Mouse (Mus musculus): Measurements from ENCODE around the gene Mrpl41. TPM values are rescaled to one million over a fixed set of nuclear protein-coding genes. Genes with fewer than 3 reads are reported as not detected.

Gene Mrpl41
- polyA plus RNA-seq (2012; rRNA removed; ENCODE audit: low replicate concordance) = 49.5 and 66.0 TPM in 2 replicates

DNA sequence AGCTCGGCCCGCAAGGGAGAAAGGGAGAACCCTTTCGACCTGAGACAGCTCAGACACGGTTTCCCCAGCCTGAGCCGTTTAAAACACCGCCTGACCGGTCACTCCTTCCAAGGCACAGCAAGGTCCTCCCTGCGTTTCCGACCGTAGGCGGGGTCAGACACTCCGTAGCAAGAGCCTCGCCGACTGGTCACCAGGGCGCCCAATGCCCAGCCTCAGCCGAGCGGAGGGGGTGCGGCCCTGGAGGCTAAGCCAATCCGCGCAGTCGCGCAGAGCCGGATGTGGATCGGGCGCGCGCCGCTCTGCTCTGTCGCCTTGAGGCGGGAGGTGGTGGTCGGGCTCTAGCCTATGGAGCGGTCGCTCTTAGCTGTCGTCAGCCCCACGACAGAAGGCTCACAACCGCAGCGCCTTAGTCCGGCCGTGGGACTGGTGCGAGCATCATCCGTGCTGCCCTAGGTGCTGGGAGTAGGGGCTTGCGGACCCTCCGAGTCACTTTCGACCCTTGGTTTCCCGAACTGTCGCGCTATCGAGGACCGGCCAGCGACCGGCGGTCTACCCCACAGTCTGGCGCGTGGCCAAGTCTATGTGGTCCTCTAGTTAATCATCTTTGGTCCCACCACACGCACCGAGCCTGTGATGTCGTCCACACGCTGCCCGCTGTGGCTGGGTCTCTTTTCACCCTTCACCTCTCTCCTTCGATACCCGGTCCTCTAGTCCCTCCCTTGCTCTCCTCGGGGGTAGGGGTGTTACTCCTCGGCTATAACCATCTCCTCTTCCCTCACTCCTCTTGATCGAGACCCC, at the start of gene Mrpl41:
Mrpl41 (minus strand) TSS at position 193 of the 798 bp plus-strand sequence.

DNA sequence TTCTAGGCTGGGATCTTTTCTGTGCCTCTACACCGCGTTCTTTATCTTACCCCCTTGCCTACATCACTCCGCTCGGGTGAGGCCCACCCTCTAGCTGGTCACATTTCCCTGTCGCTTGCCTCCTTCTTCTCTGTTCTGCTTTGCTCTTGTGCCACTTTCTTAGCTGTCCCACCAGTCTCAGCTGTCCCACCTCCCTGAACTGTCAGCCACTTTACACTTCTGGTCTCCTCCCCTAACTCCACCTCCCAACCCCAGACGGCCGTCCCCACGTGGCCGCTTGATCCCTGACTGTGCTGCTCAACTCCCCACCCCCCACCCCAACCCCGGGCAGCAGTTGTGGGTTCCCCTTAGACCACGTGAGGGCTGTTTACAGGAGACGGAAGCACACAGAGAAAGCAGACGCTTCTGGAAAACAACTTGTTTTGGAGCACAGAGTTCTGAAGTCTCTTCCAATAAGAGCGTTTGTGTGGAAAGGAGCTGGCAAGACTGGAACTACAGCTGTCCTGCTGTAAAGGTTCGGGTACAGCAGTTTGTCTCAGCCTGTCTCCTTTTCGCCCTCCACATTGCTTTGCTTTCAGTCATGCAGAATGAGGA, 903 bp upstream of the Mrpl41 start, which contains the start of gene Pnpla7:
Pnpla7 (plus strand) TSS at position 330 of the 594 bp plus-strand sequence.

DNA sequence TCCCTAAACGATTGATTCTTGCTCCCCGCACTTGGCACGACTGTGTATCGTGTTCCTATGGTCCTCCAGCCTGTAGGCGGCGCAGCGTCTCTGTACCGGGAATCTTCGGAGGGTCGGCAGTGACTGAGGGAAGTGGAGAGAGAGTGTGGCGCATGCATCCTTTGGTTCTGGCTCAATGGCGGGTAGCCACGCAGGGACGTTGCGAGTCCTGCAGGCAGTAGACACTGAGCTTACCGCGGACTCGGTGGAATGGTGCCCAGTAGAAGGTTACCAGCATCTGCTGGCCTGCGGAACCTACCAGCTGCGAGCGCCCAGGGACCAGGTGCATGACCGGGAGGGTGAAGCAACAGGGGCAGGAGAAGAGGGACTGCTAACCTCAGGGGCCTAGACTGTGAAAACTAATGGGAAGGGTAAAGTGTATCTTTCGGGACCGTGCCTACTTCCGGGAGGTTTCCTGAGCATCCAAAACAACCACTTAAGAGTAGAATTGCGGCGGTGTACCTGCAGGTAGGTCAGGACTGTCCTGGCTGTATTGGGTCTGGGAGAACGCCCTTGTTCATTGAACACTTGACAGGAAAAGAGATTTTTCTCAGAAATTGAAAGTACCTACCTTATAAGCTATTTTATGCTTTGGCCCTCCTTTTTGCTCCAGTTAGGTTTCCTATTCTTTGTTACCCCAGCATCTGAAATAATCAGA, 12.4 kb downstream of the Mrpl41 start, which contains the start of gene Dph7:
Dph7 (plus strand) TSS at position 97 of the 697 bp plus-strand sequence.

DNA sequence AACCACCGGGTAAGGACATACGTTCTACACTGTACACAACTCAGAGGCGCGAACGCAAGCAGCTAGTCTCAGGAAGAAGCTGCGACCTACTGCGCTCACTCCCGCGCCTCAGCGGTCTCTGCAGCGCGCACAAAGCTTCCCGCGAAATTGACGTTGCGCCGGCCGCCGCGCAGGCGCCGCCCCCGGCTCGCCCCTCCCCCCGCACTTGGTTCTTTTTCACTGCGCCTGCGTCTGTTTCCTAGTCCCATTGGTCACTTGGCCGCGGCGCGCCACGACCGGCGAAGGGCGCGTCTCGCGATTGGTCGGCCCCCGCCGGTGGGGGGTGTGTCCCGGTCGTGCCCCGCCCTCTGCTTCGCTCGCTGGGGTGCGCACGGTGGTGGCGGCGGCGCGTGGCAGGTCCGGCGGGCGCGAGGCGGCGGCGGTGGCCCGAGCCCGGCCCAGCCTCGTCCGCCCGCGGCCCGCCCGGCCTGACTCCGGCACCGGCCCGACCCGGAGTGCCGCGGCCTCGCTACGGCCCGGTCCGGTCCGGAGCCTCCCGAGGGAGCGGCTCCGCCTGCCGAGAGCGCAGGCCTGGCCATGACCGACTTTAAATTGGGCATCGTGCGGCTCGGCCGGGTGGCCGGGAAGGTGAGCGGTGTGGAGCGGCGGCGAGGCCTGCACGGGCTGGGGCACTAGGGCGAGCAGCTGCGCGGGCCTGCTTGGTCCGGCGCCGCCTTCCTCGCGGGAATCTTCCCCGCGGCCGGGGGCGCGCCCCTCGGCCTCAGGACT, 25.3 kb downstream of the Mrpl41 start, which contains the start of gene Zmynd19:
Zmynd19 (plus strand) TSS at position 372 of the 768 bp plus-strand sequence.

DNA sequence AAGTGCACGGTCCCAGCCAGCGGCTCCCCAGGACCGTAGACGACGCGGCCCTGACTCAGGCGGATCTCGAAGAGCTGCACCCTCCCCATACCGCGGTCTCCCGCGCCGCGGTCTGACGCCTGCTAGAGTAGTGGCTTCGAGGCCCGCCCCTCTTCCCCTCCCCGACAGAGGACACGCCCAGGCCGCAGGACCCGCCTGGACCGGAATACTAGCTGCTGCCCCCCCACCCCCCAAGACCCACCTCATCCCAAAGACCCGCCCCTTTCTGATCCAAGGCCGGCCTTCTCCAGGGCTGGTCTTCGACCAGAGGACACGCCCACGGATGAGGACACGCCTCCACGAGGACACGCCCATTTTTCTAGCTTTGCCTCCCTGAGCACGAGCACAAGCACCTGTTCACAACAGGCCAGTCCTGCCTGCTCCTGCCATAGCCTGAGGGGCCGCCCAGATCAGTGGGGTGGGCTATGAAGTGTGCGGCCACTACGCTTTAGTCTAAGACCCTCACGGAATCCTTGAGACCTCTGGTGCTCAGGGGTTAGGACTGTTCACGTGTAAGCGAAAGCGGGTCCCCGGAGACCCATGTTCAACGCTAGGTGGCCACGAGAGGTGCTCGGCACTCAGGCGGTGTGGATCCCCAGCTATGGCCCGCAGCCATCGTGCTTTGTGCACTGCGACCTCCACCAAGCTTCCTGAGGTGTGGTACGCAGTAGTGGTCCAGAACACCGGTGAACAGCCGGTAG, 39.7 kb downstream of the Mrpl41 start, which contains the start of gene Arrdc1:
Arrdc1 (minus strand) TSS at position 196 of the 740 bp plus-strand sequence.

Other genes with a start within 250 kb of the Mrpl41 start
- 0.17 and 0.21 TPM in 2 replicates for gene Cacna1b, start 211.9 kb downstream of the Mrpl41 start, polyA plus RNA-seq (2012; rRNA removed; ENCODE audit: low replicate concordance)
- gene Ehmt1, start 55.5 kb downstream of the Mrpl41 start, polyA plus RNA-seq (2012; rRNA removed; ENCODE audit: low replicate concordance) = 57.4 and 94.3 TPM in 2 replicates
- gene Arrdc1, start 39.8 kb downstream of the Mrpl41 start, polyA plus RNA-seq (2012; rRNA removed; ENCODE audit: low replicate concordance) = 76.4 and 97.0 TPM in 2 replicates
- 9.1 and 16.2 TPM in 2 replicates for gene Zmynd19, start 25.3 kb downstream of the Mrpl41 start, polyA plus RNA-seq (2012; rRNA removed; ENCODE audit: low replicate concordance)
- gene Dph7, start 12.7 kb downstream of the Mrpl41 start, polyA plus RNA-seq (2012; rRNA removed; ENCODE audit: low replicate concordance) = 16.5 and 29.6 TPM in 2 replicates
- gene Pnpla7, start 935 bp upstream of the Mrpl41 start, polyA plus RNA-seq (2012; rRNA removed; ENCODE audit: low replicate concordance) = 27.3 and 34.7 TPM in 2 replicates
- gene Nsmf, start 79.3 kb upstream of the Mrpl41 start, polyA plus RNA-seq (2012; rRNA removed; ENCODE audit: low replicate concordance) = 128 and 234 TPM in 2 replicates
- gene Entpd8, start 105.2 kb upstream of the Mrpl41 start, polyA plus RNA-seq (2012; rRNA removed; ENCODE audit: low replicate concordance) = 0.13 and 3.8 TPM in 2 replicates
- 0.11 and 7.3 TPM in 2 replicates for gene Noxa1, start 120.1 kb upstream of the Mrpl41 start, polyA plus RNA-seq (2012; rRNA removed; ENCODE audit: low replicate concordance)
- gene Nrarp, start 205.7 kb upstream of the Mrpl41 start, polyA plus RNA-seq (2012; rRNA removed; ENCODE audit: low replicate concordance) = 16.7 and 31.4 TPM in 2 replicates
- gene Tor4a, start 221.8 kb upstream of the Mrpl41 start, polyA plus RNA-seq (2012; rRNA removed; ENCODE audit: low replicate concordance) = 17.9 and 43.8 TPM in 2 replicates
- 75.1 and 111 TPM in 2 replicates for gene Nelfb, start 236.4 kb upstream of the Mrpl41 start, polyA plus RNA-seq (2012; rRNA removed; ENCODE audit: low replicate concordance)
- gene Stpg3, start 239.5 kb upstream of the Mrpl41 start, polyA plus RNA-seq (2012; rRNA removed; ENCODE audit: low replicate concordance) = not detected in 2 replicates
- gene Fam166a, start 243.6 kb upstream of the Mrpl41 start, polyA plus RNA-seq (2012; rRNA removed; ENCODE audit: low replicate concordance) = 0.10 and 0.34 TPM in 2 replicates
- gene Tubb4b, start 249.6 kb upstream of the Mrpl41 start, polyA plus RNA-seq (2012; rRNA removed; ENCODE audit: low replicate concordance) = 485 and 490 TPM in 2 replicates

Data from subcutaneous adipose tissue, adult 2 months (tissue).